Mouse (Mus musculus) erythroblast, embryonic 14.5 days (primary cell): Measurements from ENCODE around the gene Serpinb8. TPM values are rescaled to one million over a fixed set of nuclear protein-coding genes. Genes with fewer than 3 reads are reported as not detected.

Source experiments
- H3K27me3 ChIP-seq: 2 replicates; pipeline ENCODE4 v1.6.1; 2012; ENCODE audit warnings: inconsistent platforms; ENCODE audit not compliant: control insufficient read depth
- H3K36me3 ChIP-seq: 2 replicates; pipeline ENCODE4 v1.6.1; 2012; ENCODE audit warnings: mild to moderate bottlenecking, inconsistent platforms; ENCODE audit not compliant: control insufficient read depth
- H3K4me1 ChIP-seq: 2 replicates; pipeline ENCODE4 v1.6.1; 2012; ENCODE audit warnings: inconsistent platforms; ENCODE audit not compliant: control insufficient read depth
- H3K4me3 ChIP-seq: replicated peaks from 2 replicates; pipeline ENCODE3; 2012; ENCODE audit warnings: moderate library complexity, mild to moderate bottlenecking, inconsistent platforms
- H3K9me3 ChIP-seq: 2 replicates; pipeline ENCODE4 v1.6.1; 2012; ENCODE audit warnings: low read length, inconsistent platforms, mixed read lengths; ENCODE audit not compliant: control insufficient read depth
- GATA1 ChIP-seq: IDR thresholded peaks from 2 replicates; pipeline ENCODE4 v1.6.1; 2012; ENCODE audit warnings: low read length, inconsistent platforms, mixed read lengths
- TAL1 ChIP-seq: IDR thresholded peaks from 3 replicates; pipeline ENCODE4 v1.6.1; 2012; ENCODE audit warnings: low read length, inconsistent platforms, mixed read lengths
- polyA plus RNA-seq: library from polyadenylated mRNA; stranded (reverse); fragments of >175 nt; gene quantifications from 2 replicates; pipeline ENCODE4 v1.2.3, GENCODE M21; 2012

Serpinb8 gene
- polyA plus RNA-seq, 1 experiment: not detected

- TF ChIP-seq TAL1: no peak
- TF ChIP-seq GATA1: no peak
- Histone ChIP-seq H3K27me3 (no peaks in the 10 kb centered on the region), H3K4me1 (no peaks in the 10 kb centered on the region), H3K9me3 (no peaks in the 10 kb centered on the region), H3K36me3 (no peaks in the 10 kb centered on the region), H3K4me3 (no peak overlapping the region)
These were observed 32.2 kb downstream of the Serpinb8 start for GRCm38 (mm10) chr1:107622017-107622416.

GRCm38 (mm10) chr1:107635936-107636335 lies 46.1 kb downstream of the Serpinb8 start:
- H3K4me1 ChIP-seq: no peaks in the 10 kb centered on the region
- TF ChIP-seq GATA1 (no peak), TAL1 (no peak)
- no peaks in the 10 kb centered on the region for H3K36me3 ChIP-seq

GRCm38 (mm10) chr1:107638056-107638455 lies 48.2 kb downstream of the Serpinb8 start:
- H3K36me3 ChIP-seq: no peaks in the 10 kb centered on the region
- no peaks in the 10 kb centered on the region for H3K4me1 ChIP-seq
- H3K27me3 ChIP-seq: no peaks in the 10 kb centered on the region
- TF ChIP-seq GATA1 (no peak), TAL1 (no peak)
- no peak overlapping the region for H3K4me3 ChIP-seq
- H3K9me3 ChIP-seq: no peaks in the 10 kb centered on the region

More at GRCm38 (mm10) chr1:107635936-107636335, 46.1 kb downstream of the Serpinb8 start:
- Histone ChIP-seq H3K9me3 (no peaks in the 10 kb centered on the region), H3K27me3 (no peaks in the 10 kb centered on the region), H3K4me3 (no peak overlapping the region)

- H3K27me3 ChIP-seq: no peaks in the 10 kb centered on the region
- no peaks in the 10 kb centered on the region for H3K36me3 ChIP-seq
- no peak for TF ChIP-seq GATA1
- no peak for TF ChIP-seq TAL1
These were observed 48.7 kb downstream of the Serpinb8 start for GRCm38 (mm10) chr1:107638459-107638858.

GRCm38 (mm10) chr1:107642457-107643118 lies 52.8 kb downstream of the Serpinb8 start:
- Histone ChIP-seq H3K36me3 (no peaks in the 10 kb centered on the region), H3K4me3 (no peak overlapping the region), H3K27me3 (no peaks in the 10 kb centered on the region), H3K4me1 (no peaks in the 10 kb centered on the region), H3K9me3 (no peaks in the 10 kb centered on the region)
- TF ChIP-seq TAL1 (no peak), GATA1 (no peak)

More at GRCm38 (mm10) chr1:107638459-107638858, 48.7 kb downstream of the Serpinb8 start:
- no peak overlapping the region for H3K4me3 ChIP-seq
- no peaks in the 10 kb centered on the region for H3K9me3 ChIP-seq
- H3K4me1 ChIP-seq: no peaks in the 10 kb centered on the region

GRCm38 (mm10) chr1:107645086-107645485 lies 55.3 kb downstream of the Serpinb8 start:
- H3K4me3 ChIP-seq: no peak overlapping the region
- no peaks in the 10 kb centered on the region for H3K4me1 ChIP-seq
- no peaks in the 10 kb centered on the region for H3K27me3 ChIP-seq
- no peak for TF ChIP-seq GATA1
- TF ChIP-seq TAL1: no peak
- no peaks in the 10 kb centered on the region for H3K36me3 ChIP-seq
- H3K9me3 ChIP-seq: no peaks in the 10 kb centered on the region

GRCm38 (mm10) chr1:107657689-107658088 lies 67.9 kb downstream of the Serpinb8 start:
- H3K4me3 ChIP-seq: no peak overlapping the region
- no peaks in the 10 kb centered on the region for H3K36me3 ChIP-seq
- no peaks in the 10 kb centered on the region for H3K4me1 ChIP-seq
- no peaks in the 10 kb centered on the region for H3K27me3 ChIP-seq
- no peaks in the 10 kb centered on the region for H3K9me3 ChIP-seq
- no peak for TF ChIP-seq GATA1
- no peak for TF ChIP-seq TAL1

Other genes starting within 250 kb of the Serpinb8 start
- not detected in 2 replicates for gene Serpinb11, start 228.8 kb upstream of the Serpinb8 start, polyA plus RNA-seq
- not detected in 2 replicates for gene Serpinb7, start 190.4 kb upstream of the Serpinb8 start, polyA plus RNA-seq
- 0.04 and 0.06 TPM in 2 replicates for gene Serpinb2, start 78.6 kb upstream of the Serpinb8 start, polyA plus RNA-seq